Mouse (Mus musculus) urinary bladder, postnatal 14 days (tissue): ENCODE results near the gene Nkiras1.

Experiments used
- DNase-seq: peaks from one replicate; pipeline ENCODE4 v3.0.0; 2021; ENCODE audit warnings: low spot score

Nkiras1 gene

DNA sequence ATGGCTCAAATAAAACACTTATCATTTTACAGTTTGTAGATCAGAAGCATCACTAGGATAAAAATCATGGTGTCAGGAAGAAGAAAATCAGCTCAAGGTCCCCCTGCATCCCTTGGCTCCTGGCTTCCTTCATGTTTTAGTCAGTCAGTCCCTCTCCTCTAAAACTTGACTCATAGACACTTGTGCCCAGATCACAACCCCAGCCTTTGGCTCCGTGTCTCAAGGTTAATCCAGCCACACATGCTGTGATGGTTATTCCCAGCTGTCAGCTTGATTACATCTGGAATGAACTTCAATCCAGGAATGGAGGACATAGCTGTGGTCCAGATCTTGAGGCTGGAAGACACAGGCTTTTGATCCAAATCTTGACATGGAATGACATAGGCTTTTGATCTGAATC is 3.6 kb downstream of the Nkiras1 start:
- no peak for DNase-seq

DNA sequence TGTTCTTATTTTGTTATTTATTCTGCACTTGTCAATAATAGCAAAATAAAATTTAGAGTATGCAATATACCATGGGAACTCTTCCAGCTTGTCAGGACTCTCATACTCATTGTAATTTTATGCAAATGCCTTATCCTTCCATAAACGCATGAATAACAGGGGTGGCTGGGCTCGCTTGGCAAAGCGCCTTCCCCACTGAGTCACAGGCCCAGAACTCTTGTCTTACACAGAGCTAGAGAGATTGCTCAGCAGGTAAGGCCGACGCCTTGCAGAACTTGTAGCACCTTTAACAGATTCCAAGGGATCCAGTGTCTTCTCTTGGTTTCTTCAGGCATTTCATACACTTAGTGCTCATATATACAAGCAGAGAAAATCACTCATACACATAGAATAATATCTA is 9.4 kb downstream of the Nkiras1 start:
- no peak for DNase-seq

DNA sequence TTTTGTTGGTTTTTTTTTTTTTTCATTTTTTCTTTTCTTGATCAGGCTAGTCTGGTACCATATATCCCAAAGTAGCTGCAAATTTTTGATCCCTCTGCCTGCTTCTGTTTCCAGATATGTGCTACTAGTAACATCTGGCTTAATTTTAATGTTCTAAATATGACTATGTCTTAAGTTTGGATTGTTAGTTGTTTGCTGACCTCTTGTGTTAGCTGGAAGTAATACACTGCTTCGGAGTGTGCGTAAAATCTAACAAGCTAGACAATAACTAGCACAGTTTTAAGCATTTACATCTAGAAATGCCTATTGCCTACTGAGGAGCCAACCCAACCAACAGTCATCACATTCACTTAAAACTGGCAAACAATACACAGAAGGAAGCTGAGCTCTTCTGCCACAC is 13.6 kb downstream of the Nkiras1 start:
- no peak for DNase-seq

DNA sequence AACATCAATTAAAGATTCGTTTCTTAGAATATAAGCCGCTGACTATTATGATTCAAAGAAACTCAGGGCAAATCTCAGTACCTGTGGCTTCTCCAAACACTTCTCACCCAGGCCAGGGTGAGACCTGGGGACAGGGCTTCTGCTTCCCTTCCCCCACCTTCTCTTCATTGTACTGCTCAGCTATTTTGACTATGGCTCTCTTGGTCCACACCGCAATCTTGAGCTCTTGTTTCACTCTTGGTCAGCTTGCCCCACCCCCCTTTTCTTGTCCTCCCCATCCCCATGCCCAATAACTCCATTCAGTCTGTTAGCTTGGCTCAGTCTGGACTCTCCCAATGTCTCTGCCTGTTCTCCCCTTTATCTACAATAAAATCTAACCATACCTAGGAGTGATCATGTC is 14.5 kb downstream of the Nkiras1 start:
- no peak for DNase-seq

DNA sequence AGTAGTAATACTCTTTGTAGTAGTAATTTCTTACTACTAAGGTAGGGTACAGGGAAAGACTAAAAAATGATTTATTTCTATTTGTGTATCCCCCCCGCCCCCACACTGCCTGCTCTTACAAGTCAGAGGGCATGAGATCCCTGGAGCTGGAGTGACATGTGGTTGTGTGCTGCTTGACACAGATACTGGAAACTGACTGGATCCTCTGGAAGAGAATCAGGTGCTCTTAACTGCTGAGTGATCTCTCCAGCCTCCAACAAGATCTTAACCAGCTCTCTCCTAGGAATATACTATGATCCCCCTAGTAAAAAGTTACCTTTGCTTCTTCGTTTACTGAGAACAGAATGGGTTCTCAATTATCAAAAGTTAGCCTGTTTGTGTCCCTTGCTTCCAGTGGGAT is 15.5 kb downstream of the Nkiras1 start:
- DNase-seq, result no peak

DNA sequence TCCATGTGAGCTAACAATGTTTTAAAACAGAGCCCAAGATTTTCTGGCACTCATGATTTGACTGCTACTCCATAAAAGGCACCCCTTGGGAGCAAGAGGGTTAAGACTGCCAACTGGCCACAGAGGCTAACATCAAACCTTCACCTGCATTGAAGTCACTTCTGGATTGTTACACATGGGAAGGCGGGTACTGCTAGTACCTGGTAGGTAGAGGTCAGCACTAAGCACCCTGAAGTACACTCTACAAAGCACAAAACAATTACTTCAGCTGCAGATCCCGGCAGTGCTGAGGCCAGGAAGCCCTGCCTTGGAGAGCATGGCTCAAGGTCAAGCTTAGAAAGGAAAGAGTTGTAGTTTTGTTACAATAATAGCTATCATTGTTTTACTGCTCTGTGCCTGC is 16.5 kb downstream of the Nkiras1 start:
- no peak for DNase-seq

DNA sequence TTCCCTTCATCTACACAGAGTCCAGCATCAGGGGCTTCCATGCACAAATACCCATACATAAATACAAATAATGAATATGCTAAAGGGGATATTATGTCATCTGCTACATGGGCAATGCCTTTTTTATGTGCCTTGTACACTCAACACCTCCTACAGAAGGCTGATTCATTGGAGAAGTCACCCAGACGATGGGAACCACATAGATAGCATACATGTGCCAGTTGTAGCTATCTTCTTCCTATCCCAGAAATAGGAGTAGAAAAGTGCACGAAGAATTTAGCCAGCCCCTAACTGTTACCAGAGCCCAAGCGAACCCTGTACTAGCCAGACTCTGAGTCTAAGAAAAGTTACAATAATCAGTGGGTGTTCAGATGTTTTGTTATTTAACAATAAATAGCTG is 21.2 kb downstream of the Nkiras1 start:
- DNase-seq, result no peak

DNA sequence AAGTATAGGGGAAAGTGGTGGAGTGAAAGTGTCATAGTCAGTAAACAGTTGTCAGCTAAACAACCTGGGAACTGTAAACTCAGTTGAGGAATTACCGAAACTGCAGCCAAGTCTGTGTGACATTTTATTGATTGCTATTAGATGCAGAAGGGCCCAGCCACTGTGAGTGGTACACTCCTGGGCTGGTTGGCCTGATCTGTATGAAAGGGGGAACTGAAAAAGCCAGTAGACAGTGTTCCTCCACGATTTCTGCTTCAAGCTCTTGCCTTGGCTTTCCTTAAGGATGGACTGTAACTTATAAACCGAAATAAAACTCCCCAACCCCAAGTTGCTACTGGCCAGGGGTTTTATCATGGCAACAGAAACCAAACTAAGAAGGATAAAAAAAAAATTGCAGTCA is 21.6 kb downstream of the Nkiras1 start:
- no peak for DNase-seq

DNA sequence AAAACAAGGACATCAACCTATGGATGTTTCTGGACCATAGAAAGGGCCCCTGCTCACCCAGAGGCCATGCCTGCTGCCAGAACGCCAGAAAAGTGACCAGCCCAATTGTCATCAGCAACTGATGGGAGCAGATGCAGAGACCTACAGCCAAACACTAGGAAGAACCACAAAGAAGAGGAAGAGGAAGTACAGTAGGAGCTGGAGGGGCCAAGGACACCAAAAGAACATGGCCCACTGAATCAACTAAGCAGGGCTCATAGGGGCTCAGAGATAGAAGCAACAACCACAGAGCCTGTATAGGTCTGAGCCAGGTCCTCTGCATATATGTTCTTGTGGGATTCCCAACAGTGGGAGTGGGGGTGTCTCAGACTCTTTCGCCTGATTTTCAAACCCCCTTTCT is 26.5 kb downstream of the Nkiras1 start:
- DNase-seq, result no peak

DNA sequence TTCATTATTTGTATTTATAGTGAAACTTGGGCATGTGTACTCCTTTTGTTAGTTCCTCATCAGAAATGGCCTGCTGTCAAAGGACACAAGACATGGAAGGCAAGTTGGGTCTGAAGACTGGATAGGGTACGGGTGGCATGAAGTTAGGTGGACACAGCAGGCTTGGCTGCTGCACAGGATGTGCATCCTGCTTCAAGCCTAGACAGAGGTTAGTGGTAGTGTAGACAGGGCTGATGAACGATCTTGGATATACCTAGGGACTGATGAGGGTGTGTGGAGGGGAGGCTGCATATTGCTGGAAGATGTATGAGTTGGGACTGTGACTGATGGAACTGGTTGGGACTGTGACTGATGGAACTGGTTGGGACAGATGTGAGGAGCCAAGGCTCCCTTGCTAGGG is 27.9 kb downstream of the Nkiras1 start:
- no peak for DNase-seq

DNA sequence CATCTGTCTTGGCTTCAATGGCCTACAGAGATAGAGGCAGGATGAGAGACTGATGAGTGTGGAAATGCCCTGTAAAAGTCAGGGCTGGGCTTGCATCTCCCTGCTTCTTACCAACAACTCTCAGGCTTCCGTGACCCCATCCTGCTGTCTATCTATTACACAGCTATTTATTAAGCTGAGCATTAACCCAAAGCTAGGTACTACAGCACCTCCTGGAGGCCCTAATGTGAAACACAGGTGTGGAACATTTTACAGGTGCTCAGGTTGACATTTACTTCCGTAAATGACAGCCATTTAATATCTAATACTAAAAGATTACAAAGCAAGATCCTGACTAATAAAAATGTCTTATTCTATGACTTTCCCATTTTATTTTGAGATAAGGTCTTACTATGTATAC is 29.7 kb downstream of the Nkiras1 start:
- DNase-seq, result no peak

DNA sequence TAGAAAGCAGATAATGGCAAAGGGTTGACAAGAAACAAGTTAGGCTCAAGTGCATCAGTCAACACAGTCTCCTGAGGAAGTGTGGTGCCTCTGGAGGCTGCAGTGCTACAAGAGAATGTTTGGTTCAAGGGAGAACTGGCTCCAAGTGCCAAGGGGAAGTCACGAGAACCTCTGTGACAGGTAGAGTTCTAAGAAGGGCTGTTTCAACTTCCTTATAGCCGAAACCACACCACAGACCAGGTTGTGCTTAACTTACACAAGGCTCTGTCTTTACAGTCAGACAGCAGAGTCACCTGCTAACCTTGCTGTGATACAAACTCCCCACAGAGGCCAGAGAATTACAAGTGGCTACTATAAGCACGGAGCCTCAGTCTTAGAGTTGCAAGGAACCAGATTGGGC is 30.7 kb downstream of the Nkiras1 start:
- no peak for DNase-seq

DNA sequence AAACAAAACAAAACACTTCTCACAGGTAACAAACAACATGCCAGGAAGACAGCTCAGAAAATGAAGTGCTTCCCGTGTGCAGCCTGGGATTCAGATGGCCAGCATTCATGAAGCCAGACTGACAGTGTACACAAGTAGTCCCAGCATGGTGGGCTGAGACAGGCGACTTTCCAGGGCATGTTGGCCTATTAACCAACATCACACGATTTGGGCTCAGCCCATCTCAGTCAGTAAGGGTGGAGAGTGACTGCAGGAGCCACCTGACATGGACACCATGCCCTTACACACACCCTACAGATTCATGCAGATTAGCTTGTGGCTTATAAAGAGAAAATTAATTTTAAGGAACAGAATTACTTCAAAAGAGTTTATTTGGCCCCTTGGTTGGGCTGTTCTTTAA is 31.8 kb downstream of the Nkiras1 start:
- no peak for DNase-seq

DNA sequence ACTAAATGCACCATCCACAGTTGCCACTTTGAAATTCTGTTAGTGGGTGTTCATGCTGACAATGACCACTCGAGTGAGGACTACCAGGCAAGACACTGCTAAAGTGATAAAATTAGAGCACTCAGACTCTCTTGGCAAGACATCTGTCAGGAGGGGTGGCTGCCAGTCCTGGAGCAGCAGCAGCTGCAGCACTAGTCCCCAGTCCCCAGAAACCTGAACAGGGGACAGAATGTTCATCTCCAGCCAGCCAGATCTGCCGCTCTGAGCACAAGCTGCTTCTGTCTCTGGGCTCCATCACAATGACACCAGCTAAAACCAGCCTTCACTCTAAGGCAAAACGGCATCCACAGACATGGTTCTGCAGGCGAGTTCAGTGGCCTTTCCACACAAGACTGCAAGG is 32.3 kb downstream of the Nkiras1 start:
- DNase-seq, result no peak

DNA sequence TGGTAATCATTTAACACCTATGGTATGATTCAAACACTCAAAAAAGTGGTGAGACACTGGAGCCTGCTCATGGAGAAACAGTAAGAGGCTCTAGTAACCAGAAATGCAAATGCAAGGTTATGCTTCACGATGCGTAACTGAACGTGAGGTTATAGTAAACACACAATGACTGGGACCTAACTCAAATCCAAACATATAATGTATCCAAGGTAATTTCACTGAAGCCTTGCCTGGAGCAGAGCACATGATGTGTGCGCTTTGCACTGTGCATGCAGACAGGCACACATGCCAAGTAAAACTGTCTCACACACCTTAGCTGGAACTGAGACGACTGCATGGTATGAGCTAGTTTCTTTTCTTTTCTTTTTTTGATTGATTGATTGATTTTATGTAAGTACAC is 33.2 kb downstream of the Nkiras1 start:
- DNase-seq, result no peak

DNA sequence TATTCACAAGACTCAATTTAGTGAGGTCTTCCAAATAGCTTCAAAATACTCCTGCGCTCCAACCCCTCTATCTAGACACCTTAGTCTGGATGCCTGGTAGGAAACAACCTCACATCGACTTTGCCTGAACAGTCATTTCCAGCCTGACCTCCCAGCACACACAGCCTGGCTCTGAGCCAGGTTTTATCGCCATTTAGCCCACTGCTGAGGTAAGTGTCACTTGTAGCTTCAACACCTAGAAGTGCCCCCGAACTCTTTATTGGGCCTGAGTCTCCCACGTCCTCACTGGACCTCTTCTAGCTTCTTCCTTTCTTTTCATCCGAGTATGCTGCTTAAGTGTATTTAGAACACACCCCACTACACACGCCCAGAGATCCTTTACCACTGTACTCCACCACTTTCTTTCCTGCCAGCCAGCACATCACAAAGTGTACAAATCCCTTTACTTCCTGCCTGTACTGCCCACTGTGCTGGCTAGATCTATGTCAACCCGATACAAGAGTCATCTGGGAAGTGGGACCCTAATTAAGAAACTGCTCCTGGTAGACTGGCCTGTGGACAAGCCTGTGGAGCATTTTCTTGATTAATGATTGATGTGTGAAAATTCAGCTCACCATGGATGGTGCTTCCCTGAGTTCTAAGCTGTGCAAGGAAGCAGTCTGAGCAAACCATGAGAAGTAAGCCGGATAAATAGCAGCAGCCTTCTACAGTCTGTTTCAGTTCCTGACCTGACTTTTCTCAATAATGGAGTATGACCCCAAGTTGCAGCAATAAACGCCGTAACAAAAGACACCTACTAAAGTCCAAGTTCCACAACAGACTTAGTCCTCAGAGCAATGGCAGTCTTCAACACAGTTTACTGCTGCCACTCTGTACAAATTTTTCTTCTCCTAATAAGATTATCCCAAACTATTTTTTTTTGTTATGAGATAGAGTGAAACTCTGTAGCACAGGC is 46.8 kb downstream of the Nkiras1 start:
- DNase-seq, result no peak

DNA sequence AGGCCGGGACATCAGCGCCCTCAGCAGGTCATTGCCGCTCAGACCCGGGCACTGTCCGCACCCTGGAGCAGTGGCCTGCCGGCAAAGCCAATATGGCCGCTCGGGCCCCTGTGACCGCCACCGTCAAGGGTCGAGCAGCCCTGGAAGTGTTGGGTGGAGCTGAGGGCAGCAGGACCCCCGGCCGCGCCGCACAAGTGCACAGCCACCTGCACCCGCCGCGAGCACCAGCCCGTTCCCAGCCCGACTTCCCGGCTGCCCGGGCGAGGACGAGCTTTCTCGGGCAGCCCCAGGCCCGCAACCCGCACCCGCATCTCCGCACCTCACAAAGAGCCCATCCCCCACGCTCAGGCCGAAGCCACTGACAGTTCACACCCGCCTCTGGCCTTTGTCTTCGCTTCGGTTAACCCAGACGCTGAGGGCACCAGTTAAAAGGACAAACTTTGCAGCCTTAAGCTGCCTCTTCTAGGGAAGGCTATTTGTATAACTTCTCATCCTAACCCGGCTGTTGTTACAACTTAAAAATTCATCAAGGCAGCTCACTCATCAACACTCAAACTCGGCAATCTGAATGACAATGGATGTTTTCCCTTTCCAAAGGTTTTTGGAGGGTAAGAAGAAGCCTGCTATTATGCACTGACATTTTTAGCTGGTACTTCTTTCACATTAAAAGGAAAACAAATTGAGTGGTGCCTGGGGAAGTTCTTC is 56.2 kb downstream of the Nkiras1 start:
- DNase-seq, result peak; percentile 22

DNA sequence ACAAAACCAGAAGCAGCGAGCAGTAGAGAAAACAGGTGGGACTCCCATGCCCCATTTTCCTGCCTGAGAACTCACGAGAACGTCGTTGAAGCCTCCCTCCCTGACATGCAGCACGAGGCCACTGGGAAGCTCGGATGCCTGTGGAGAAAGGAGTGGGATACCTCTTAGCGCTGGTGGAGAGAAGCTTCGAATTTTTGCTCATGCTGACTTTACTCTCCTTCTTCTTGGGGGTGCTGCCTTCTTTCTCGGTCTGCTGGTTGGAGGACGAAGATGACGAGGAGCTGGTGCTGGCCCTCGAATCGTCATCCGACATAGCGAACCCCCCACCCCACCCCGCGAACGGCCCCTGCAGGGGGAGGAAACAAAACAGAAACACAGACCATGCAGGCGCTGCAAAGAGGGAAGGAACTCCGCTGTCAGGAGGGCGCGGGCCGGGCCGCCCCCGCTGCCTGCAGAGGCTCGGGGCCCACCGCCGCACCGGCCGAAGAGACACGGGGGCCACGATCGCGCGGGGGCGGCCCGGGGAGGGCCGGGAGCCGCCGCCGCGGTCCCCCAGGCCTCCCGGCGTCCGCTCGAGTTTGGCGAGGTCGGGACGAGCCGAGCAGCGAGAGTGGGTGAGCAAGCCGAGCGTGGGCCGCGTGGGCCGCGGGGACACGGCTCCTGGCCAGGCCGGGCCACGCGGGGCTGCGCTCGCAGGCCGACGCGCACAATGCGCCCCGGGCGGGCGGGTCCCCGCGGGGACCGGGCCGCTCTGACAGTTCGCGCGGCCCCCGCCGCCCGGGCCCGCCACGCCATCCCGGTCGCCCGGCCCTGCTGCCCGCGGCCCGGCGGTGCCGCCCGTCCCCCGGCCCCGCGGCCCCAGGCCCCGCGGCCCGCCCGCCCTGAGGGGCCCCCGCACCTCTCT is 60.1 kb downstream of the Nkiras1 start:
- DNase-seq, result peak; percentile 14

DNA sequence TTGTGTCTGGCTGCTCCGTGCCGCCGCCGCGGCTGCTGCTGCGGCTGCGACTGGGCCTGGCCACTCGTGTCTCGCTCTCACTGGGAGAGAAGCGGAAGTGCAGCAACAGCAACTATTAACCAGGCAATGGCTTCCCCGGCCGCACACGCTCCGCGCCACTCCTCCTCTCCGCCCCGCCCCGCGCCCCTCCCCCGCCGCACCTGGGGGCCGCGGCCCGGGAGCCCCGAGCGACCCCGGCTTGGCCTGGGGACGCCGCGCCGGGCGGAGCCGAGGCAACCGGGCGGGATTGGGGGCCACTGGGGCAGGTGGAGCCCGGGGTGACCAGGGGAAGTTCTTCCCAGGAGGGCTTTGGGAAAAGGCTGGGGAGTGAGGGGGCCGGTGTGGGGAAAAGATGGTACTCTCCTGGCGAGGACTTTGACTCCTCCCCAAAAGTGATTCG is 60.8 kb downstream of the Nkiras1 start, which contains the start of gene Ube2e1:
Gene Ube2e1, minus strand, starts transcription at position 167 of the 439 bp plus-strand sequence.
- peak; percentile 71 for DNase-seq
